Mouse (Mus musculus): ENCODE results near the gene Olfr133. TPM values are rescaled to one million over a fixed set of nuclear protein-coding genes. Genes with fewer than 3 reads are reported as not detected.
"Not testable (repeated sequence)": the region's sequence is repeated elsewhere in the genome, so short reads cannot be mapped to it uniquely, and the experiment has no call there.

Gene Olfr133
- not detected in 2 replicates for total RNA-seq (2014; rRNA removed; ENCODE audit: low replicate concordance)
- not detected in 2 replicates for polyA plus RNA-seq (2015; fragmentation: Nextera tagmentation; extraction: Ambion mirVana)

- TF ChIP-seq EP300 (IDR thresholded peaks at IDR 0.05; ENCODE audit: low read depth): no peak
- no peak for TF ChIP-seq CTCF (IDR thresholded peaks at IDR 0.05; ENCODE audit: low read depth)
- Histone ChIP-seq H3K4me2 (ENCODE audit: low read depth, low read length) (no peak within 1 kb of the TSS), H3K4me3 (ENCODE audit: low read depth, low read length) (no peak within 1 kb of the TSS), H3K4me1 (ENCODE audit: control insufficient read depth, insufficient read depth) (no peaks in the 10 kb centered on the region), H3K9me3 (replicated peaks; ENCODE audit: control insufficient read depth, low read length) (no peaks in the 10 kb centered on the region), H3K36me3 (replicated peaks; ENCODE audit: control insufficient read depth, insufficient read depth, low read length) (no peaks in the 10 kb centered on the region), H3K27me3 (ENCODE audit: control insufficient read depth, insufficient read depth, low read length) (no peaks in the 10 kb centered on the region), H3K9ac (replicated peaks; ENCODE audit: low read depth, low read length) (no peak within 1 kb of the TSS), H3K27ac (ENCODE audit: low read depth) (no peak within 1 kb of the TSS)
- 70% methylated on average over 2 of the region's 2 CpGs for WGBS
- ATAC-seq (ENCODE audit: insufficient read depth, low read depth): no peak
- DNase-seq (ENCODE audit: low spot score): no peak
These were observed at the start of gene Olfr133 for GRCm38 (mm10) chr17:38144981-38145380. Olfr133 (plus strand) TSS chr17:38145281.

GRCm38 (mm10) chr17:38124199-38124598, 20.9 kb upstream of the Olfr133 start:
- not testable (repeated sequence) for H3K9ac ChIP-seq (replicated peaks; ENCODE audit: low read depth, low read length); H3K4me3 ChIP-seq (ENCODE audit: low read depth, low read length); H3K36me3 ChIP-seq (replicated peaks; ENCODE audit: control insufficient read depth, insufficient read depth, low read length); DNase-seq (ENCODE audit: low spot score); H3K27me3 ChIP-seq (ENCODE audit: control insufficient read depth, insufficient read depth, low read length); H3K9me3 ChIP-seq (replicated peaks; ENCODE audit: control insufficient read depth, low read length); ATAC-seq (ENCODE audit: insufficient read depth, low read depth); H3K4me2 ChIP-seq (ENCODE audit: low read depth, low read length); H3K4me1 ChIP-seq (ENCODE audit: control insufficient read depth, insufficient read depth); H3K27ac ChIP-seq (ENCODE audit: low read depth)
- 70% methylated on average over 1 of the region's 1 CpGs for WGBS

GRCm38 (mm10) chr17:38125371-38125770, 19.7 kb upstream of the Olfr133 start:
- not testable (repeated sequence) for H3K9me3 ChIP-seq (replicated peaks; ENCODE audit: control insufficient read depth, low read length); H3K4me2 ChIP-seq (ENCODE audit: low read depth, low read length); H3K4me1 ChIP-seq (ENCODE audit: control insufficient read depth, insufficient read depth); ATAC-seq (ENCODE audit: insufficient read depth, low read depth); H3K36me3 ChIP-seq (replicated peaks; ENCODE audit: control insufficient read depth, insufficient read depth, low read length); H3K4me3 ChIP-seq (ENCODE audit: low read depth, low read length); H3K27ac ChIP-seq (ENCODE audit: low read depth); H3K27me3 ChIP-seq (ENCODE audit: control insufficient read depth, insufficient read depth, low read length); DNase-seq (ENCODE audit: low spot score); H3K9ac ChIP-seq (replicated peaks; ENCODE audit: low read depth, low read length)
- WGBS: 69% methylated on average over 3 of the region's 3 CpGs

GRCm38 (mm10) chr17:38134426-38134825, 10.7 kb upstream of the Olfr133 start, which contains the start of gene Olfr132:
Olfr132 (minus strand) TSS chr17:38134526.
- ATAC-seq (ENCODE audit: insufficient read depth, low read depth): no peak
- 52% methylated on average over 1 of the region's 1 CpGs for WGBS
- no peak for TF ChIP-seq CTCF (IDR thresholded peaks at IDR 0.05; ENCODE audit: low read depth)

GRCm38 (mm10) chr17:38171088-38171487, 26.0 kb downstream of the Olfr133 start, which contains the start of gene Olfr134:
Olfr134 (plus strand) TSS chr17:38171388.
- Histone ChIP-seq H3K9ac (replicated peaks; ENCODE audit: low read depth, low read length) (no peak within 1 kb of the TSS), H3K36me3 (replicated peaks; ENCODE audit: control insufficient read depth, insufficient read depth, low read length) (no peaks in the 10 kb centered on the region), H3K4me3 (ENCODE audit: low read depth, low read length) (no peak within 1 kb of the TSS), H3K27me3 (ENCODE audit: control insufficient read depth, insufficient read depth, low read length) (no peaks in the 10 kb centered on the region), H3K27ac (ENCODE audit: low read depth) (no peak within 1 kb of the TSS), H3K9me3 (replicated peaks; ENCODE audit: control insufficient read depth, low read length) (no peaks in the 10 kb centered on the region), H3K4me2 (ENCODE audit: low read depth, low read length) (no peak within 1 kb of the TSS), H3K4me1 (ENCODE audit: control insufficient read depth, insufficient read depth) (no peaks in the 10 kb centered on the region)
- no peak for ATAC-seq (ENCODE audit: insufficient read depth, low read depth)
- no peak for TF ChIP-seq CTCF (IDR thresholded peaks at IDR 0.05; ENCODE audit: low read depth)
- TF ChIP-seq EP300 (IDR thresholded peaks at IDR 0.05; ENCODE audit: low read depth): no peak
- DNase-seq (ENCODE audit: low spot score): no peak
- WGBS: 47% methylated on average over 3 of the region's 3 CpGs

More at GRCm38 (mm10) chr17:38134426-38134825, 10.7 kb upstream of the Olfr133 start, which contains the start of gene Olfr132:
- Histone ChIP-seq H3K9ac (replicated peaks; ENCODE audit: low read depth, low read length) (no peak within 1 kb of the TSS), H3K27ac (ENCODE audit: low read depth) (no peak within 1 kb of the TSS), H3K27me3 (ENCODE audit: control insufficient read depth, insufficient read depth, low read length) (no peaks in the 10 kb centered on the region), H3K4me3 (ENCODE audit: low read depth, low read length) (no peak within 1 kb of the TSS), H3K4me2 (ENCODE audit: low read depth, low read length) (no peak within 1 kb of the TSS), H3K36me3 (replicated peaks; ENCODE audit: control insufficient read depth, insufficient read depth, low read length) (no peaks in the 10 kb centered on the region), H3K9me3 (replicated peaks; ENCODE audit: control insufficient read depth, low read length) (0 out of 2 replicates have a peak, but pooled peaks cover 4% of the 10 kb centered on the region), H3K4me1 (ENCODE audit: control insufficient read depth, insufficient read depth) (no peaks in the 10 kb centered on the region)
- DNase-seq (ENCODE audit: low spot score): no peak

Other genes starting within 250 kb of the Olfr133 start
- gene Olfr127, start 244.8 kb upstream of the Olfr133 start, total RNA-seq (2014; rRNA removed; ENCODE audit: low replicate concordance): not detected in 2 replicates
- gene Olfr127, start 244.8 kb upstream of the Olfr133 start, polyA plus RNA-seq (2015; fragmentation: Nextera tagmentation; extraction: Ambion mirVana): not detected in 2 replicates
- gene Olfr128, start 224.7 kb upstream of the Olfr133 start, total RNA-seq (2014; rRNA removed; ENCODE audit: low replicate concordance): not detected in 2 replicates
- gene Olfr128, start 224.7 kb upstream of the Olfr133 start, polyA plus RNA-seq (2015; fragmentation: Nextera tagmentation; extraction: Ambion mirVana): not detected in 2 replicates
- gene Olfr761, start 192.2 kb upstream of the Olfr133 start, total RNA-seq (2014; rRNA removed; ENCODE audit: low replicate concordance): not detected in 2 replicates
- gene Olfr761, start 192.2 kb upstream of the Olfr133 start, polyA plus RNA-seq (2015; fragmentation: Nextera tagmentation; extraction: Ambion mirVana): not detected in 2 replicates
- gene Olfr129, start 85.2 kb upstream of the Olfr133 start, total RNA-seq (2014; rRNA removed; ENCODE audit: low replicate concordance): not detected in 2 replicates
- not detected in 2 replicates for gene Olfr129, start 85.2 kb upstream of the Olfr133 start, polyA plus RNA-seq (2015; fragmentation: Nextera tagmentation; extraction: Ambion mirVana)
- gene Olfr130, start 81.4 kb upstream of the Olfr133 start, total RNA-seq (2014; rRNA removed; ENCODE audit: low replicate concordance): not detected in 2 replicates
- gene Olfr130, start 81.4 kb upstream of the Olfr133 start, polyA plus RNA-seq (2015; fragmentation: Nextera tagmentation; extraction: Ambion mirVana): not detected in 2 replicates
- not detected in 2 replicates for gene Olfr131, start 56.6 kb upstream of the Olfr133 start, total RNA-seq (2014; rRNA removed; ENCODE audit: low replicate concordance)
- not detected in 2 replicates for gene Olfr131, start 56.6 kb upstream of the Olfr133 start, polyA plus RNA-seq (2015; fragmentation: Nextera tagmentation; extraction: Ambion mirVana)
- gene Olfr132, start 10.8 kb upstream of the Olfr133 start, total RNA-seq (2014; rRNA removed; ENCODE audit: low replicate concordance): not detected in 2 replicates
- gene Olfr132, start 10.8 kb upstream of the Olfr133 start, polyA plus RNA-seq (2015; fragmentation: Nextera tagmentation; extraction: Ambion mirVana): not detected in 2 replicates
- not detected in 2 replicates for gene Olfr134, start 26.1 kb downstream of the Olfr133 start, total RNA-seq (2014; rRNA removed; ENCODE audit: low replicate concordance)
- gene Olfr134, start 26.1 kb downstream of the Olfr133 start, polyA plus RNA-seq (2015; fragmentation: Nextera tagmentation; extraction: Ambion mirVana): not detected in 2 replicates
- not detected in 2 replicates for gene Olfr135, start 59.1 kb downstream of the Olfr133 start, total RNA-seq (2014; rRNA removed; ENCODE audit: low replicate concordance)
- not detected in 2 replicates for gene Olfr135, start 59.1 kb downstream of the Olfr133 start, polyA plus RNA-seq (2015; fragmentation: Nextera tagmentation; extraction: Ambion mirVana)
- gene Olfr138, start 115.8 kb downstream of the Olfr133 start, total RNA-seq (2014; rRNA removed; ENCODE audit: low replicate concordance): not detected in 2 replicates
- not detected in 2 replicates for gene Olfr138, start 115.8 kb downstream of the Olfr133 start, polyA plus RNA-seq (2015; fragmentation: Nextera tagmentation; extraction: Ambion mirVana)
- gene Olfr137, start 162.3 kb downstream of the Olfr133 start, total RNA-seq (2014; rRNA removed; ENCODE audit: low replicate concordance): not detected in 2 replicates
- gene Olfr137, start 162.3 kb downstream of the Olfr133 start, polyA plus RNA-seq (2015; fragmentation: Nextera tagmentation; extraction: Ambion mirVana): not detected in 2 replicates
- gene Olfr136, start 184.6 kb downstream of the Olfr133 start, total RNA-seq (2014; rRNA removed; ENCODE audit: low replicate concordance): not detected in 2 replicates
- gene Olfr136, start 184.6 kb downstream of the Olfr133 start, polyA plus RNA-seq (2015; fragmentation: Nextera tagmentation; extraction: Ambion mirVana): not detected in 2 replicates

Measured in heart, postnatal 0 days (tissue).